Mouse (Mus musculus): ENCODE results near the gene Steap4.

DNA sequence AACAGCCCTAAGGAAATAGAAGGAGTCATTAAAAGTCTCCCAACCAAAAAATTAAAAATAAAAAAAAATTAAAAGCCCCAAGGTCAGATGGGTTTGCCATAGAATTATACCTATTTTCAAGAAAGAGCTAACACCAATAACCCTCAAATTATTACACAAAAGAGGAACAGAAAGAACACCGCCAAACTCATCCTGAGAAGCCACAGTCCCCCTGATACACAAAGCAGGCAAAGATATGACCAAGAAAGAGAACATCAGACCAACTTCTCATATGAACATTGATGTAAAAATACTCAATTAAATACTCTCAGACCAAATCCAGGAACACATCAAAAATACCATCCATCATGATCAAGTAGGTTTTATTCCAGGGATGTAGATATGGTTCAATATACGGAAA lies 36.8 kb downstream of the Steap4 start:
- TF ChIP-seq CTCF (IDR thresholded peaks at IDR 0.05; ENCODE audit: low read depth, low read length) (no peak), GATA1 (IDR thresholded peaks at IDR 0.05; ENCODE audit: borderline replicate concordance, low read length) (no peak), TAL1 (conservative IDR thresholded peaks at IDR 0.05; ENCODE audit: low read depth, low read length) (no peak), POLR2AphosphoS5 (IDR thresholded peaks at IDR 0.05; ENCODE audit: insufficient replicate concordance, low read depth, low read length) (no peak), GATA2 (IDR thresholded peaks at IDR 0.05; ENCODE audit: borderline replicate concordance, low read depth, low read length) (no peak)
